Mouse (Mus musculus): Measurements from ENCODE around the gene Ccn5. TPM values are rescaled to one million over a fixed set of nuclear protein-coding genes. Genes with fewer than 3 reads are reported as not detected.

Gene Ccn5
- 0.25 and 0.26 TPM in 2 replicates for polyA plus RNA-seq (2015; fragmentation: Nextera tagmentation; extraction: Ambion mirVana)

DNA sequence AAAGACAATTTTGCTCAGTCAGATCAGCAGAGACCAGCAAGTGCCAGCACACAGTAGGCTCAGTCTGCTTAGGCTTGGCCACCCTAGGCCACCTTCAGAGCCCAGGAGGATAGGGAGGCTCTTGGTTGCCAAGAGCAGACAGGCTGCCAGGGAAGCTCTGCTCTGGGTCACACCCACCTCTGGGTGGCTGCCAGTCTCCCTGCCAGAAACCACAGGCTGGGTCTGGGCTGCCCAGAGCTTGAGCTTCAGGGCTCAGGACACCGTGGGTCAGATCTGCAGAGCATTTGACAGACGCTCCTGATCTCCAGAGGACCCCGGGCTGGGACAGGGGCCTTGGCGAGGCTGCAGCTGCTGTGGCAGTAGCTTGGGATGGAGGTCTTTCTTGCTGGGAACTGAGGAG, at the start of gene Ccn5:
Ccn5 (plus strand) TSS at position 255 of the 400 bp plus-strand sequence.
- H3K4me3 ChIP-seq, result no peak within 1 kb of the TSS
- H3K27me3 ChIP-seq, result peaks cover 5% of the 10 kb centered on the region; the same call in 1 of the 2 replicates
- 78% methylated on average over 4 of the region's 4 CpGs for WGBS
- H3K27ac ChIP-seq, result no peak within 1 kb of the TSS
- no peak for ATAC-seq
- 0 out of 2 replicates have a peak, but pooled peaks cover 5% of the 10 kb centered on the region for H3K4me1 ChIP-seq
- H3K36me3 ChIP-seq (ENCODE audit: poor library complexity, severe bottlenecking), result no peaks in the 10 kb centered on the region
- H3K9ac ChIP-seq, result no peak within 1 kb of the TSS
- no peak within 1 kb of the TSS for H3K4me2 ChIP-seq
- no peaks in the 10 kb centered on the region for H3K9me3 ChIP-seq (replicated peaks)

DNA sequence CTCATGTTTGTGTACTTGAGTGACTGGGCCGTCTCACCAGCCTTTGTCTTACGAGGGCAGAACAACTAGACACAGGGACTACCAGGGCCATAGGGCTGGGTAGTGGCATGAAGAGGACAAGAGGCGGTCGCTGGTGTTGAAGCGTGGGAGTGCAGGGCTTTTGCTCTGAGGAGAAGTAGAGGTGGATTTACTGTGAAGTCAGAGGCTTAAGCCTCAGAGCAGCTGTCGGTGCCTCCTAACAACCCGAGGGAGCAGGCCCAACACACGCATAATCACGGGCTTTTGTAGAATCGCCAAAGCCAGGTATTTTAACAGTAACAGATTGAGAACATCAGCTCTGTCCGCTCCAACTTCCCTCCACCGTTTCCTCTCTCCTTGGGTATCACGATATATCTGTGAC, 44.0 kb upstream of the Ccn5 start:
- Histone ChIP-seq H3K4me1 (peaks cover 20% of the 10 kb centered on the region; the same call in 1 of the 2 replicates), H3K4me3 (no peak overlapping the region), H3K27ac (no peak overlapping the region), H3K4me2 (no peak overlapping the region), H3K9me3 (replicated peaks) (no peaks in the 10 kb centered on the region), H3K36me3 (ENCODE audit: poor library complexity, severe bottlenecking) (no peaks in the 10 kb centered on the region), H3K9ac (no peak overlapping the region), H3K27me3 (no peaks in the 10 kb centered on the region)
- no peak for ATAC-seq
- WGBS, result 5% methylated on average over 13 of the region's 13 CpGs

DNA sequence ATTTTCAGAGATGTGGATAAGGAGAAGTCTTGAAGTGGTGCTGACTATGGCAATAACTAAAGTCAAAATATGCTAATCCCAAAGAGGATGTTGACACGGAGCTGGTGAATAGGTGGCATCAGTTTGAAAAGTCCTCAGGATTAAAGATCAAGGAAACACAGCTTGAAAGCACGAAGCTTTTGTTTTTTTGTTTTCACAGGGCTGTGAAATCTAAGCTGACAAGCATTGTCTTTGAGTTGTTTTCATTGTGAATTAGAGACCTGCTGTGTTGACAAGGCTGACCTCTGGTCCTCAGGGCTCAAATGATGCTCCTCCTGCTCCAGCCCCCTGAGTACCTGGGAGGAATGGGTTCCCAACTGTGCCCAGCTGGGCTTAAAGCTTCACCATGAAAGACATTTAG, 43.6 kb upstream of the Ccn5 start:
- no peak for ATAC-seq
- no peak overlapping the region for H3K9ac ChIP-seq
- no peak overlapping the region for H3K4me2 ChIP-seq
- no peaks in the 10 kb centered on the region for H3K27me3 ChIP-seq
- H3K36me3 ChIP-seq (ENCODE audit: poor library complexity, severe bottlenecking), result no peaks in the 10 kb centered on the region
- H3K27ac ChIP-seq, result no peak overlapping the region
- peaks cover 20% of the 10 kb centered on the region; the same call in 1 of the 2 replicates for H3K4me1 ChIP-seq
- no peak overlapping the region for H3K4me3 ChIP-seq
- no peaks in the 10 kb centered on the region for H3K9me3 ChIP-seq (replicated peaks)
- 3% methylated on average over 2 of the region's 2 CpGs for WGBS

DNA sequence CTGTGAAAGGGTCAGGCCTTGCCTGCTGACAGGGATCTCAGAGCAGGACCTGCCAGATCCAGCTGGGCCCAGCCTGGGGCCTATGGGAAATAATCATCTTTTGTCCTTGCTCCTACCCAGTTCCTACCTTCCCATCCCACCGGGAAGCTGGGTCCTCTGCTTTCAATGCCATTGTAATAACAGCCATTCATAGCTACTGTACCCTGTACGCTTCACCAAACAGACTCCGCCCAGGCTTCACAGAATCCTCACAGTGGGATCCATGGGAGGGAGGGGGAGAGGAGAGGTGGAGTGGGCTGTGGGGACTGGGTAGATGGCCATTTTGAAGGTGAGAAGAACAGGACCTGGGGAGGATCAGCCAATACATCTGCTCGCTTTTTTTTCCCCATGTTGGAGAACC, 41.8 kb upstream of the Ccn5 start:
- no peak overlapping the region for H3K9ac ChIP-seq
- no peak for ATAC-seq
- no peaks in the 10 kb centered on the region for H3K36me3 ChIP-seq (ENCODE audit: poor library complexity, severe bottlenecking)
- 33% methylated on average over 4 of the region's 4 CpGs for WGBS
- no peak overlapping the region for H3K27ac ChIP-seq
- no peak overlapping the region for H3K4me3 ChIP-seq
- no peaks in the 10 kb centered on the region for H3K27me3 ChIP-seq
- no peak overlapping the region for H3K4me2 ChIP-seq
- no peaks in the 10 kb centered on the region for H3K9me3 ChIP-seq (replicated peaks)
- peaks cover 20% of the 10 kb centered on the region; the same call in 1 of the 2 replicates for H3K4me1 ChIP-seq

DNA sequence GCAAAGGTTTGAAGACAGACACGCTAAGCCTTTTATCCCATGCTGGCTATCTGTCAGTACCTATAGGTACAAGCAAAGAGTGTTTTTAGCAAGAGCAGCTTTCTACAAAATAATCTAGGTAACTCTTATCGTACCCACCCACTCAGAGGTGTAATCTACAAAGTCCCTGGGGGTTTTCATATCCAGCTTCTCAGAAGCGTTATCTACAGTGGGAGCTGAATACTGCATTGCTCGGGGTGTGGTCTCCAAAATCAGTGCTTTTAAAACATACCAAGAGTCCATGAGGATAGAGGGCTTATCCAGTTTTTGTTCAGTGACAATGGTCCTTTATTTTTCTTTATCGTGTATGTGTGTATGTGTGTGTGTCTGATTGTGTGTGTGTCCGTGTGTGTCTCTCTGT, 37.3 kb upstream of the Ccn5 start:
- H3K27me3 ChIP-seq, result no peaks in the 10 kb centered on the region
- H3K4me1 ChIP-seq, result peaks cover 5% of the 10 kb centered on the region; the same call in 1 of the 2 replicates
- no peak overlapping the region for H3K4me2 ChIP-seq
- no peaks in the 10 kb centered on the region for H3K9me3 ChIP-seq (replicated peaks)
- no peak for ATAC-seq
- no peak overlapping the region for H3K9ac ChIP-seq
- H3K4me3 ChIP-seq, result no peak overlapping the region
- no peak overlapping the region for H3K27ac ChIP-seq
- no peaks in the 10 kb centered on the region for H3K36me3 ChIP-seq (ENCODE audit: poor library complexity, severe bottlenecking)
- WGBS, result 85% methylated on average over 6 of the region's 6 CpGs

DNA sequence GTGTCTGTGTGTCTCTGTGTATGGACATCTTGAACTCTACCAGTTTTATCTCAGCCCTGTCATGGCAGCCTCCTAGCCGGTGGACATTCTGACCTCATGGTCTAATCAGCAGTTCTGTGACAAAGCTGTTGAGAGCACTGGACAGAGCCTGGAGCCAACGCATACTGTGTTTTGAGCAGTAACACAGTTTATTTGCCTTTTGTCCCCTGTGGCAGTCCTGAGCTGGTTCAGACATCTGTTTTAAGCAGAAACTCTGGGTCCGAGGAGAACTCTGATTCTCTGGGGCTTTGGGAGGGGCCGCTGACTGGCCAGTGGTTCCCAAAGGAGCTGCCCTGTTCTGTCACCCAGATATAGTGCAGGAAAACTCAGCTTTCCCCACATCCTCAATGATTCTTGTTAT, 36.8 kb upstream of the Ccn5 start:
- Histone ChIP-seq H3K9me3 (replicated peaks) (no peaks in the 10 kb centered on the region), H3K27ac (no peak overlapping the region), H3K4me3 (no peak overlapping the region), H3K27me3 (no peaks in the 10 kb centered on the region), H3K4me2 (no peak overlapping the region), H3K9ac (no peak overlapping the region), H3K4me1 (peaks cover 1% of the 10 kb centered on the region; the same call in 1 of the 2 replicates), H3K36me3 (ENCODE audit: poor library complexity, severe bottlenecking) (no peaks in the 10 kb centered on the region)
- no peak for ATAC-seq
- 84% methylated on average over 4 of the region's 4 CpGs for WGBS

DNA sequence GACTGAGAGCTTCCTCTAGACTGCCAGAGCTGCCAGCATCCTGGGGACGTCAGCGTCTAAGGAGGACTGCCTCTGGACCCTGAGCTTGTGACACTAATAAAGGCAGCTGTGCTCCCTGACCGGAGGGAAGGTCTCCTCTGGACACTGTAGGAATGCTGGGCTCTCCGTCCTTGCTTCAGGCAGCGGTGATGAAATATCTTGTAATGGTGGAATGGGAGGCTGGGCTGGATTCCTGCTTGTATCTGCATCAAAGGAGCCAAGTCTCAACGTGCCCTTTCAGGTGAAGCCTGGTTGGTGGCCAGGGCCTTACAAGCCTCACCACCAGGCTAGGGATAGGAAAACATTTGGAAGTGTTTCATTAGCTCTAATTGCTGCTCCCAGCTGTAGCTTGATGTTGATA, 33.6 kb upstream of the Ccn5 start:
- H3K36me3 ChIP-seq (ENCODE audit: poor library complexity, severe bottlenecking), result no peaks in the 10 kb centered on the region
- H3K27ac ChIP-seq, result no peak overlapping the region
- no peaks in the 10 kb centered on the region for H3K27me3 ChIP-seq
- no peak for ATAC-seq
- H3K9me3 ChIP-seq (replicated peaks), result no peaks in the 10 kb centered on the region
- 87% methylated on average over 6 of the region's 6 CpGs for WGBS
- no peaks in the 10 kb centered on the region for H3K4me1 ChIP-seq
- H3K4me3 ChIP-seq, result no peak overlapping the region
- H3K4me2 ChIP-seq, result no peak overlapping the region
- H3K9ac ChIP-seq, result no peak overlapping the region

DNA sequence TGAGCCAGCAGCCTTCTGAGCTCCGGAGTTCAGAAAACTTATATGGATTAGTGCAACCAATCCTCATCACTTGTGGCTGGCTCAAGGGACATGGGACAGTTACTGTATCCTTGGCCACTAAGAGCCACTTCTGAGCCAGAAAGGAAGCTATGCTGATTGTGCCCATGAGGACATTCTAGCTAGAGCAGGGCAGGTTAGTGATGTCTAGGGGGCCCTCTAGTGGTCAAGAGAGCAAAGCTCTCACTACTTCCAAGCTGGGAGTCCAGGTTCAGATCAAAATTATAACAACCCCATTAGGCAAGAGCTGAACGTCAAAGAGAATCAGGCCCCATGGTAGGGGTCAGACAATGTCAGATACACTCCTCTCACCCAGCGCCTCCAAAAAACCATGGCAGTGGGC, 33.0 kb upstream of the Ccn5 start:
- 46% methylated on average over 3 of the region's 3 CpGs for WGBS

DNA sequence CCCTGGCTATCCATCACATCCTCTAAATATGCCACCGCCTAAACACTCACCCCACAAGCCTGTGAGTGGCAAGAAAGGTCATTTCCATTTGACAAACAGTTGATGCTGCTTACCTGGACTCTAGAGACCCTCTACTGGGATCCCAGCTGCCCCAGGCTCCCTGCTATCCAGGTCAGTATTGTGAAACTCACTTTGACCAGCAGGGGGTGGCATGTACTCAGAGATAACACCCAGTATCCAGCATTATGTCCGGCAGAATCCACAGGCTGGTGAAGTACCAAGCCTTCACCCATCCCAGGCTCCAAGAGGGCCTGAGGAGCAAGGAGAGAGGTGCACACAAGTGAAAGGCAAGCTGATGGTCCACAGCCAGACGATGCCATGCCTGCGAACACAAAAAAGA, 32.2 kb upstream of the Ccn5 start:
- 82% methylated on average over 4 of the region's 4 CpGs for WGBS
- H3K9me3 ChIP-seq (replicated peaks), result no peaks in the 10 kb centered on the region
- no peak overlapping the region for H3K27ac ChIP-seq
- H3K4me1 ChIP-seq, result no peaks in the 10 kb centered on the region
- H3K4me3 ChIP-seq, result no peak overlapping the region
- ATAC-seq, result no peak
- H3K27me3 ChIP-seq, result no peaks in the 10 kb centered on the region
- no peaks in the 10 kb centered on the region for H3K36me3 ChIP-seq (ENCODE audit: poor library complexity, severe bottlenecking)
- no peak overlapping the region for H3K9ac ChIP-seq
- H3K4me2 ChIP-seq, result no peak overlapping the region

More for the DNA sequence above, 33.0 kb upstream of the Ccn5 start:
- Histone ChIP-seq H3K9me3 (replicated peaks) (no peaks in the 10 kb centered on the region), H3K9ac (no peak overlapping the region), H3K27me3 (no peaks in the 10 kb centered on the region), H3K4me1 (no peaks in the 10 kb centered on the region), H3K27ac (no peak overlapping the region), H3K36me3 (ENCODE audit: poor library complexity, severe bottlenecking) (no peaks in the 10 kb centered on the region), H3K4me3 (no peak overlapping the region), H3K4me2 (no peak overlapping the region)
- 0 out of 2 replicates have a peak, but pooled peaks have one; percentile 30 for ATAC-seq

DNA sequence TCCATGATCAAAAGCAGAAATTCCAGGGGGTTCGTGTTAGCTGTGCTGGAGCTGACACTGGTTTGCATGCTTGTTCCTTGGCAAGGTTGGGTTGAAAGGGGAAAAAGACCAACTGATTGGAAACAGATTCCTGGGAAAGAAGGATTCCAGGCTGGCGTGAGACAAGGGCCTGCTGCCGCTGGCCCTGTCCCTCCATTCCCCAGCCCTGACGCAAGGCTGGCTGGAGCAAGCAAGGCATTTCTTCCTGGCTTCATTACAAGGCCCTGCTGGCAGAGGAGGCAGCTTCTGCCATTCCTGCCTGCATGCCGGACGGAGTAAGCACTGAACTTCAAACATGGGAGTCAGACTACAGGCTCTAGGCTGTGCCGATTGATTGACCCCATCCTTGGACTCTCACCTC, 22.2 kb upstream of the Ccn5 start:
- H3K27me3 ChIP-seq, result no peaks in the 10 kb centered on the region
- 83% methylated on average over 7 of the region's 7 CpGs for WGBS
- no peak overlapping the region for H3K27ac ChIP-seq
- ATAC-seq, result no peak
- no peaks in the 10 kb centered on the region for H3K36me3 ChIP-seq (ENCODE audit: poor library complexity, severe bottlenecking)
- no peaks in the 10 kb centered on the region for H3K4me1 ChIP-seq
- H3K9ac ChIP-seq, result no peak overlapping the region
- H3K4me2 ChIP-seq, result no peak overlapping the region
- H3K4me3 ChIP-seq, result no peak overlapping the region
- H3K9me3 ChIP-seq (replicated peaks), result no peaks in the 10 kb centered on the region

DNA sequence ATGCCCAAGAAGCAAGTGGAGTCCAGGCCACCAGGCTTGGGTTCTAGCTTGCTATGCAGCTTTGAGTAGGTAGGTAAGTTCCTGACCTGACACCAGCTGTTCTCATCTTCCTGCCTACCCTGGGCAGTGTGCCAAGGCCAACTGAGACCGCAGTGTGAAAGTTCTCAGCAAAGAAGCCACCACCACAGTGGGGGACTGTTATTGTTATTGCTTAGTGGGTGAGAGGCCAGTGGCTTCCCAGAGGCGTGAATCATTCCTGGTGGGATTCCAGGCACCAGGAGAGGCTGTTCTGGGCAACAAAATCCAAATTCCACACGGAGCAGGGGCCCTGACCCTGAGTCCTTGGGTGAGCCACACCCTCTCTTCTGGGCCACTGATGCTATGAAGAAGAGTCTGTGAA, 19.8 kb upstream of the Ccn5 start:
- no peak overlapping the region for H3K4me2 ChIP-seq
- H3K27ac ChIP-seq, result no peak overlapping the region
- no peak overlapping the region for H3K4me3 ChIP-seq
- 36% methylated on average over 3 of the region's 3 CpGs for WGBS
- no peak overlapping the region for H3K9ac ChIP-seq
- H3K27me3 ChIP-seq, result no peaks in the 10 kb centered on the region
- ATAC-seq, result no peak
- no peaks in the 10 kb centered on the region for H3K9me3 ChIP-seq (replicated peaks)
- no peaks in the 10 kb centered on the region for H3K4me1 ChIP-seq
- no peaks in the 10 kb centered on the region for H3K36me3 ChIP-seq (ENCODE audit: poor library complexity, severe bottlenecking)

DNA sequence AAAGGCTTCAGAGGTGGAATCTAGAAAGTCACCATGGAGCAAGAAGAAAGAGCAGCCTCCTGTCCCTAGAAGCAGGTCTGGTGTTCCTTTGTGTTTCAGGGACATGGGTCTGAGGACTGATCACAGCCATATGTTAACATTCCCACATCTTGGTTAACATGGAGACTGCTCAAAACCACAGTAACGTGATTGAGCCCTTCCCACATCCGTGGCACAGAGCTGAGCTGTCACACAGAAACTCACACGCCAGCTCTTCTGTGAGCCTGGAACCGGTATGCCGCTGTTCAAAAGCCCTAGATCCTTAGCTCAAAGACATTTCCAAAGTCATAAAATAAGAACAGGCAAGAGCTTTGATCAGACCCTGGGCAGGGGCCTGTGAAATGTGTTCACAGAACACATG, 19.3 kb upstream of the Ccn5 start:
- no peak overlapping the region for H3K4me2 ChIP-seq

DNA sequence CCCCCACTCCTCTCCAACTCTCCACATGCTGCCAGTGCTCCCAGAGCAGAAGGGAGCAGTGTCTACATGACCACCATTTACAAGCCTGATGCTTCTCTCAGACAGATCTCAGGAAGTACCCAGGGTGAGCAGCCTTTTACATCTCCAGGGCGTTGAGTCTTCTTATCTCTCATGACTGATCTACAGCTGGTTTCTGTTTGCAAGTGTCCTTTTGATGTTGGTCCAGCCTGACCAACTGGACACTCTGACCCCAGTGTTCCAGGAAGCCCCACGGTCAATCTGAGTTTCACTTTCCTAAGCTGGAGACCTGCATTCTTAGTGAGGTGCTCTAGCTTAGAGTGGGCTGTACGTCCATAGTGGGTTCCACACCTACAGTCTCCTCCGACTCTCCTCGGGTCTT, 16.8 kb upstream of the Ccn5 start:
- ATAC-seq, result no peak
- no peak overlapping the region for H3K9ac ChIP-seq

More for the DNA sequence above, 19.3 kb upstream of the Ccn5 start:
- H3K36me3 ChIP-seq (ENCODE audit: poor library complexity, severe bottlenecking), result no peaks in the 10 kb centered on the region
- no peak for ATAC-seq
- no peaks in the 10 kb centered on the region for H3K27me3 ChIP-seq
- H3K9ac ChIP-seq, result no peak overlapping the region
- H3K27ac ChIP-seq, result no peak overlapping the region
- no peaks in the 10 kb centered on the region for H3K4me1 ChIP-seq
- WGBS, result 88% methylated on average over 5 of the region's 5 CpGs
- H3K4me3 ChIP-seq, result no peak overlapping the region
- no peaks in the 10 kb centered on the region for H3K9me3 ChIP-seq (replicated peaks)

More for the DNA sequence above, 16.8 kb upstream of the Ccn5 start:
- no peaks in the 10 kb centered on the region for H3K4me1 ChIP-seq
- no peaks in the 10 kb centered on the region for H3K9me3 ChIP-seq (replicated peaks)
- H3K27ac ChIP-seq, result no peak overlapping the region
- no peaks in the 10 kb centered on the region for H3K36me3 ChIP-seq (ENCODE audit: poor library complexity, severe bottlenecking)
- H3K4me3 ChIP-seq, result no peak overlapping the region
- no peaks in the 10 kb centered on the region for H3K27me3 ChIP-seq
- WGBS, result 84% methylated on average over 5 of the region's 5 CpGs
- no peak overlapping the region for H3K4me2 ChIP-seq

Data from forebrain, embryonic 13.5 days (tissue).